Mouse (Mus musculus) c-Kit-positive CD71-negative TER-119-negative erythroid progenitor cells, embryonic 14.5 days (primary cell): ENCODE measurements around the gene Rnf149.
"Not testable (repeated sequence)": the region's sequence is repeated elsewhere in the genome, so short reads cannot be mapped to it uniquely, and the experiment has no call there.

Source experiments
- DNase-seq: peaks from one replicate; pipeline ENCODE4 v3.0.0-alpha.2; 2013; ENCODE audit warnings: low read depth

The Rnf149 gene

GRCm38 (mm10) chr1:39577253-39577705 is at the start of gene Rnf149:
Rnf149 (minus strand) TSS chr1:39577405.
- peak; percentile 87 for DNase-seq

GRCm38 (mm10) chr1:39625491-39625890 is 48.3 kb upstream of the Rnf149 start:
- no peak for DNase-seq

DNA sequence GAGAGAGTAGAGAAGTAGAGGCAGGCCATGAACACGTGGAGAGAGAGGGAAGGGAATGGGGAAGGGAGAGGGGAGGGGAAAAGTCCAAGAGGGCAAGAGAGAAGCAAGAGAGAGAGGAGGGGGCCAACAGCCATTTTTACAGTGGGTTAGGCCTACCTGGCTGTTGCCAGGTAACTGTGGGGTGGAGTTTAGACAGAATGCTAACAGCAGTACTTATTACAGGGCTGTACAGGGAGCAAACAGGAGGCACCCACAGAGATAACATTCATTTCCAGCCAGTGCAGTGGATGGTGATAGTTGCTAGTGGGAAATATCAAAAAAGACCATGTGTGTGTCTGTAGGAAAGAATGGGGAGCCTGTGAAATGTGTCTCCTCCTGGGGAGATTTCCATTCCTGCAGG is 46.5 kb upstream of the Rnf149 start:
- no peak for DNase-seq

GRCm38 (mm10) chr1:39623106-39623505 is 45.9 kb upstream of the Rnf149 start:
- no peak for DNase-seq

- no peak for DNase-seq
Measured at GRCm38 (mm10) chr1:39618524-39618923, 41.3 kb upstream of the Rnf149 start.

GRCm38 (mm10) chr1:39615526-39615925 is 38.3 kb upstream of the Rnf149 start:
- no peak for DNase-seq

GRCm38 (mm10) chr1:39614462-39615279 is 37.5 kb upstream of the Rnf149 start:
- DNase-seq: peak; percentile 33

- no peak for DNase-seq
Measured at GRCm38 (mm10) chr1:39613061-39613460, 35.9 kb upstream of the Rnf149 start.

DNA sequence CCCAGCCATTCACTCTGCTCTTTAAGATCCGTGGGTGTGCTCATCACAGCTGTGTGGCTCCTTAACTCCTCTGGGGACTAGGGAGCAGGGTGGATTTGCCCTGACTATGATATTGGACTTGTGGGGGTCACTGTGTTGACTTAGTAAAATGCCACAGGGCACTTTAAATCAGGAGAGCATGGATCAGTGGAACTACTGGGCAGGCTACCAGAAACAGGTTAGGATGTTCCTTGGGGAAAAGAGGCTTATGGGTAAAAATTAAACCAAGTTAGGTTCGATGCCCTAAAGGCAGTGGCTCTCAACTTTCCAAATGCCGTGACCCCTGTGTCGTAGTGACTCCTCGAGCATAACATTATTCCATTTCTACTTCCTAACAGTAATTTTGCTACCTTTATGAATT is 35.3 kb upstream of the Rnf149 start:
- no peak for DNase-seq

GRCm38 (mm10) chr1:39608534-39608933 is 31.3 kb upstream of the Rnf149 start:
- DNase-seq: no peak

- DNase-seq: no peak
Measured at GRCm38 (mm10) chr1:39602477-39602876, 25.3 kb upstream of the Rnf149 start.

- DNase-seq: no peak
Measured at GRCm38 (mm10) chr1:39598726-39599125, 21.5 kb upstream of the Rnf149 start.

DNA sequence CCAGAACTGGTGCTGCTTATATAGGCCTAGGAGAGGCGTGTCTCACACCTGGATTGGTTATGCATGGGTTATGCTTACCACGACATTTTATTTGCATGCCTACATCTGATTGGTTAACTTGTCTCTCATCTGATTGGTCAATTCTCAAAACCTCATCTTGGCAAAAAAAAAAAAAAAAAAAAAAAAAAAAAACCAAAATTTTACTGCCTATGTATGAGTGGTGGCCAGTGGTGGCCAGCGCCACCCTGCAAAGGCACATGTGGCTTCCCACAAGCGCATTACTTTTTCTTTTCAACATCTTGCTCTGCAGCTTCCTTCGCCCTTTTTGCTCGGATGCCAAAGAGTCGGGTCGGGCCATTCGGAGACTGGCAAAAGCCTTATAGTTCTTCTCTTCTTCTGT is 19.9 kb upstream of the Rnf149 start:
- not testable (repeated sequence) for DNase-seq

DNA sequence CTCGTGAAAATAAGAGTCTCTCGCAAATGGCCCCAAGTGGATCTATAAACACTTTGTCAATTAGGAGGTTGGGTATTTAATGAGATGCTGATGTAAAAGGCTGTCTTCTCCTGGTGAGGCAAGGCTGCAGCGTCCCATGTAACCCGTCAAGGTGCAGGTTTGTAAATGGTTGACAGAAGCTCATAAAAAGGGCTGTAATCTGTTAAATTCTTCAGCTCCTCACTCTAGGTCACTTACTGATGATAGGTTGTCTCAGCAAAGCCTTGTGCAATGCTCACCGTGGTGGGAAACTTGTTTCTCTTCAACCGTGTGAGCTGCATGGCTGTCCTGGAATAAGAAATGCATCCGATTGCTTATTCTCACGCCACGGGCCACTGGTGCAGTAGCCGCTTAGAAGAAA is 16.6 kb upstream of the Rnf149 start:
- DNase-seq: no peak

DNA sequence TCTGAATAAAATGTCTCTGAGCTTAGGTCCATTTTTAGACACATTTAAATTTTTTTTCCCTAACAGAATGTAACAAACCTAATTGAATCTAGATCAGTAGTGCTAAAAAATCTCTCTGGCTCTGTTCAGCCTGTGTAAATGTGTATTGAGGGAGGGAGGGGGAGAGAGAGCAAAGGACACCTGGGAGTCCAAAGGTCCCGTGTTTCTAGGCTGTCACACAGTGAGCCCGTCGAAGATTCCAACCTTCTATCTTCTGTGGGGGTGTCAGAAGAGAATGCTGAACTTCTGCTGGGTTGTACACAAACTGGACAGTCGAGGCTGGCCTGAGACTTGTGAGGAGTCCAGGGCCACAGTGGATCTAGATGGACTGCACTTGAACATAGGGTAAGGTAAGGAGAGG is 14.9 kb upstream of the Rnf149 start:
- no peak for DNase-seq

GRCm38 (mm10) chr1:39591557-39591956 is 14.4 kb upstream of the Rnf149 start:
- not testable (repeated sequence) for DNase-seq

- no peak for DNase-seq
Measured at GRCm38 (mm10) chr1:39590193-39590592, 13.0 kb upstream of the Rnf149 start.

DNA sequence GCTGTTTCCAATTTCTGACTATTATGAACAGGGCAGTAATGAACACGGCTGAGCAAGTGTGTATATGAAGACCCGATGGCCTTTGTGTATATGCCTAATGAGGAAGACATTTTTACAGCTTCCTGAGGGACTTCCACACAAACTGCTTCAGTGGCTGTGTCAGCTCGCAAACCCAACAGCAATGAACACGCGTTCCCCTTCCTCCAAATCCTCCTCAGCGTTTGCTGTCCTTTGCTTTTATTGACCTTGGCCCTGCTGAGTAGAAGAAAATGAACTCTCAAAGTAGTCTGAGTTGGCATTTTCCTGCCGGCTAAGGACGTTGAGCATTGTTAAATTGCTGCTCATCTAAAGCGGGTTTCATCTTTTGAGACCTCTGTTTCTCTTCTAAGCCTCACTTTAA is 8.2 kb upstream of the Rnf149 start:
- DNase-seq: no peak

DNA sequence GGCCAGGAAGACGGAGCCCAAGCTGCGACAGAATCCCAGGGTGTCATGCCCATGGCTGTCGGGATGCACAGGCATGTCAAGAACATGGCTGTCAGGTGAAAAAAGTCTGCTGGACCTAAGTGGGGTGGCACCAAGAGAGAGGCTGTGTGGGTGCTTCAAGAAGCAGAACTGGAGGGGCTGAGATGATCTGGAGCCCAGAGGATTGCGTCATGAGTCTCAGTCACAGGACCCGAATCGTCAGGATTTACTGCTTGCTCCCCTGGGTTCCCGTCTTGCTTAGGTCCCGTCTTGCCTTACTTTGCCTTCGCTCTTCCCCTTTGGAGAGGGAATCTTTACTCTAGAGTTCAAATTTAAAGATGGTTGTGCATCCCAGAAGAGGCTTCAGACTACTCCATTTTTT is 6.0 kb upstream of the Rnf149 start:
- no peak for DNase-seq

DNA sequence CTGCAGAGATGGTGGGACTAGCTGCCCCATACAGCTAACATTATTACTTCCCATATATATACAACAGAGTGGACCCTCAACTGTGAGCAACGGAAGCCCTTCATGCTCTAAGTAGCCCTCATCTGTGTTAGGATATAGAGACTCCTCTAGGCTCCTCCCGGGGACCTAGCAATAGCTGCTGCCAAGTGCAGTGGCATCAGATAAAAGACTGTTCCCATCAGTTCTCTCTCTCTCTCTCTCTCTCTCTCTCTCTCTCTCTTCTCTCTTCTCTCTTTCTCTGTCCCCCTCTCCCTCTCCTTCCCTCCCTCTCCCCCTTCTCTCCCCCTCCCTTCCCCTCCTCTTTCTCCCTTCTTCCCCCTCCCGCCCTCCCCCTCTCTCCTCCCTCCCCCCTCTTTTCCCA is 4.0 kb upstream of the Rnf149 start:
- DNase-seq: no peak

GRCm38 (mm10) chr1:39579139-39579538 is 1.9 kb upstream of the Rnf149 start:
- no peak for DNase-seq

- DNase-seq: no peak
Measured at GRCm38 (mm10) chr1:39578446-39578845, 1.2 kb upstream of the Rnf149 start.

DNA sequence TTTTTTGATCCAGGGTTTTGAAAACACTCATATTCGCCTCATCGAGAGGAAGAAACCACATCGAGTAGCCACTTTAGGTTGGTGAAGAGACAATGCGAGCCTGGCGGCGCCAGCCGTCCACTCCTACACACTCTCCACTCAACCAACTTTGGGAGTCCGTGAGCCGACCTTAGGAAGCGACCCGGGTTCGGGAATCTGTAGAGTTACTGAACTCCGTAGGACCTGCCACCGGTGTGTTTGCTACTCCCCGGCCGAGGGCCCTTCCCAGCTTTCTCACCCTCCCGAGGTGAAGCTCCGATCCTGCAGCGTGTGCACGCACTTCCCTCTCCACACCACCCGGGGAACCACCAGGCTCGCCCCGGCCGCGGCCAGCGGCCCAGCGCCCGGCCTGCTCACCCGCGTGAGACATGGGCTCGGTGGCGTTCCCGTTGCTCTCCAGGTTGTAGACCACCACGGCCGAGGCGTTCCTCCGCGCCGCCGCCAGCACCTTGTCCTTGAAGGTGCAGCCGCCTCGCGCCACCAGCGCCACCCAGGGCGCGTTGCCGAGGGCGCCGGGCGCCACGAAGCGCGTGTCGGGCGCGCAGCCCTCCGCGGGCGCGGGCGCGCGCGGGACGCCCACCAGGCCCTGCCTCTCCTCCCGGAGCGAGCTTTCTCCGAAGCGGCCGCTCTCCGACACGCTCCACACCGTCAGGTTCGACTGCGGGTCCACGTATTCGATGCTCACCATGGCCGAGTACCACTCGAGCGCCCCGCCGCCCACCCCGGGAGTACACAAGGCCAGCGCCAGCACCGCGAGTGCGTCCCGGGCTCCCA is 568 bp downstream of the Rnf149 start:
- DNase-seq: no peak
